Mouse (Mus musculus) MEL (cell line): ENCODE measurements around the gene Gcdh.

Experiments used
- CTCF ChIP-seq, 3 experiments: IDR thresholded peaks in 2 of 3; conservative IDR thresholded peaks in 1 of 3; 2 replicates each; pipeline ENCODE4 v1.5.1; 2011 to 2012; ENCODE audit warnings: low read length in 3 of 3, low read depth in 2 of 3, mild to moderate bottlenecking in 2 of 3, improper control_type of control experiment in 1 of 3, inconsistent platforms in 1 of 3, mixed read lengths in 1 of 3, moderate library complexity in 1 of 3; ENCODE audit not compliant: control insufficient read depth in 1 of 3, insufficient read depth in 1 of 3, poor library complexity in 1 of 3, severe bottlenecking in 1 of 3
- EP300 ChIP-seq, 2 experiments: IDR thresholded peaks; 2 replicates each; pipeline ENCODE4 v1.6.1; 2011; ENCODE audit warnings: improper control_type of control experiment in 2 of 2, low read length in 2 of 2, low read depth in 1 of 2, mild to moderate bottlenecking in 1 of 2

- no peak for TF ChIP-seq CTCF (IDR thresholded peaks at IDR 0.05 in 2 of 3, conservative IDR thresholded peaks at IDR 0.05 in 1 of 3; ENCODE audit: control insufficient read depth in 1 of 3, insufficient read depth in 1 of 3, low read depth in 2 of 3, low read length in 3 of 3, poor library complexity in 1 of 3, severe bottlenecking in 1 of 3)
- no peak for TF ChIP-seq EP300 (IDR thresholded peaks at IDR 0.05; ENCODE audit: low read depth in 1 of 2, low read length in 2 of 2)
These were observed 42.6 kb upstream of the Gcdh start for GRCm38 (mm10) chr8:84936041-84936961.
